Mouse (Mus musculus): Measurements from ENCODE around the gene Prpf31.
A peak's percentile ranks its signal among the peaks of the same experiment; 100 is the strongest.

The Prpf31 gene

DNA sequence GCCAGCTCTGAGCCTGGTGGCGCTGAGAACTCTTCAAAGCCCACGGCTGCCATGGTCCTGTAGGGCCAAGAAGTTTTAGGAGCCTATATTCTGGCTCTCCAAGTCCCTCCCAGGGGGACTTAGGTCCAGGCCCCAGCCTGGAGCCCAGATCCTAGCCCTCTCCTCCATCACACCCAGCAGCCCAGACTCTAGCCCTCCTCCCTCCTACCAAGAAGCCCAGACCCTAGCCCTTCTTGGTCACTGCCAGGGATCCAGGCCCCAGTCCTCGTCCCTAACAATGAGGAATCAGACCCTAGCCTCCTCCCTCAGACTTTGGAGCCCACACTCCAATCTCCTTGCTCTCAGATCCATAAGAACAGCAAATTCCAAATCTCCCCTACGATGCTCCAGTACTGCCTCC lies 755 bp upstream of the Prpf31 start:
- no peak for DNase-seq (ENCODE audit: low spot score)

DNA sequence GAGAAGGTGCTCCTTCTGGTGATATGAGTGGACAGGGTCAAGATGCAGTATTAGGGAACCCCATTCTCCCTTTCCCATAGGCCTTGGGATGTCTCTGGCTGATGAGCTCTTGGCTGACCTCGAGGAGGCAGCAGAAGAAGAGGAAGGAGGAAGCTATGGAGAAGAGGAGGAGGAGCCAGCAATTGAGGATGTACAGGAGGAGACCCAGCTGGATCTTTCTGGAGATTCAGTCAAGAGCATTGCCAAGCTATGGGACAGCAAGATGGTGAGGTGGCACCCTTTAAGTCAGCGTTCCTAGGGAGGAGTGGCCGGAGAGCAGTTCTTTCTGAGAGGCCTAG lies 662 bp downstream of the Prpf31 start:
- DNase-seq (ENCODE audit: low spot score), result no peak

DNA sequence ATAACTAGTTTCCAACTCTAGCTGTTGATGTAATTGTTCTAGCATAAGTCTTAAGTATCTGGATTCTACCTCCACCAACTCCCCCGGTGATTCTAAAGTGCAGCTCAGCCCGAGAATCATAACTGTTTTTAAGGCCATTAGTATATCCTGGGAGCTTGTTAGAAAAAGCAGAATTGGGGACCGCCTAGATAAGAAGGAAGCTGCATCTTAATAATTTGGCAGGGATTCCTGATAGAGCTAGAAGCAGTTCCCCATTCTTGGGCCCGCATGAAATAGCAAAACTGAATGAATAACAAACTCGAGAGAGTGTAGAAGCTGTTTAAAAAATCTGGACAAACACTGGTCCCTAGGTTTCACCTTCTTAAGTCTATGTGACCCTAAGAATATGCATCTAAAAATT lies 13.6 kb downstream of the Prpf31 start:
- DNase-seq (ENCODE audit: low spot score), result no peak

DNA sequence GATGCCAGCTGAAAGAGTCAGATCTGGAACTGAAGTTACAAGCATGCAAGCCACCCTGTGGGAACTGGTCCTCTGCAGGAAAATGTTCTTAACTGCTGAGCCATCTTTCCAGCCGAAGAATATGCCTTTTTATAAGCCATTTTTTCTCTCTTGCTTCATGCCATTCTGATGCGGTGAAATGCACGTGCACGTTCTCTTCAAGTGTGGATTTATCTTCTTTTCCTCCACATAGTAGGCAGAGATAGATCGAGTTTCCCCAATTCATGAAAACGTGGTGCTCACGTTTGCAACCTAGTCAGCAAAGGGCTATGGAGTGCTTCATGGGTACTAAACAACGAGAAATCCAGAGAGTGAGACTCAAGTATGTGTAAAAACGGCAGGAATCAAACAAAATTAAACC lies 14.1 kb downstream of the Prpf31 start:
- no peak for DNase-seq (ENCODE audit: low spot score)

DNA sequence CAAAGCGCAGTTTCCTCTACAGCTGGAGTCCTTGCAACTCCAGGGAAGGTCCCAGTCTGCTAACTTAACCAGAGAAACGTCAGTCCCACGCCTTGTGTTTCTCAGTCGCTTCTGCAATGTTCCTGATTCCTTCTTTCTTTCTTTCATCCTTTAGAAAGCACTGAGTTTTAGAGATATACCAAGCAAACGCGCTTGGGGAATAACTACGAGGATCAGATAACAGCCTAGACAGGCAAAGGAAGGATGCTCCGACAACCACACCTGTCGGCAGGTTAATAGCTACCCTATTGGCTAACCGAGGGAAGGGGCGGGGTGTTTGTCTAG lies 14.5 kb downstream of the Prpf31 start:
- DNase-seq (ENCODE audit: low spot score), result no peak

DNA sequence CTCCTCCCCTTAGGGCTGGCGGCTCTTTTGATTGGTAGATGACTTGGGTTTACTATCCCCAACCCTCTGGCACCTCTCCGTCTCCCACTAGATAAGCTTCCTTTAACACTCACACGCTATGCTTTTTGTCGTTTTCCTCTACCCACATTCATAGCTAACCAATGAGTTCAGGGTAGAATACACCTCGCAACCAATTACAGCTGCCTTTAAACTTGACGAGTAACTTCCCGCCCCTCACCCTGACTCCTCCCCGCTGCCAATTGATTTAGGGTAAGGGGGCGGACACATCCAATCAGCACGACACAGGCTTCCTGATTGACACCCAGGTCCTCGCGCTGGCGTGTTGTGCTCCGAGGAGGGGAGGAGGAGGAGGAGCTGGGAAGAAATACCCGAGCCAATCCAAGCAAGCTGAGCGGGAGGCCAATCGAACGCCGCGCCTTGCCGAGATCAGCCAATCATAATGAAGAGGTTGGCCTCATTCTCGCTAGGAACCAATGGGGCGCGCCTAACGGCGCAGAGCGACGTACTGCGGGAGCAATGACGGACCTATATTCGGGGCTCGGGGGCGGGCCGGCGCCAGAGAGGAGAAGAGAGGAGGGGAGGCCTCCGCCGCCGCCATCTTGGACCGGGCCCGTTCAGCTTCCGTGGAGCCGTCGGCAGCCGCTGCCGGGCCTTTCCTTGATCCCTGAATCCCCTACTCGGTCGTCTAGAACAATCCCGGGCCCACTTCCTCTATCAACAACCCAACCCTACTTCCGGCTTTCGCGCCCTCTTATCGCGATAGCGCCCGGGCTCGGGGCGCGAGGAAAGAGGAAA lies 15.1 kb downstream of the Prpf31 start, which contains the start of gene Cnot3:
Cnot3 (plus strand) TSS at position 597 of the 816 bp plus-strand sequence.
- DNase-seq (ENCODE audit: low spot score), result peak; percentile 99

DNA sequence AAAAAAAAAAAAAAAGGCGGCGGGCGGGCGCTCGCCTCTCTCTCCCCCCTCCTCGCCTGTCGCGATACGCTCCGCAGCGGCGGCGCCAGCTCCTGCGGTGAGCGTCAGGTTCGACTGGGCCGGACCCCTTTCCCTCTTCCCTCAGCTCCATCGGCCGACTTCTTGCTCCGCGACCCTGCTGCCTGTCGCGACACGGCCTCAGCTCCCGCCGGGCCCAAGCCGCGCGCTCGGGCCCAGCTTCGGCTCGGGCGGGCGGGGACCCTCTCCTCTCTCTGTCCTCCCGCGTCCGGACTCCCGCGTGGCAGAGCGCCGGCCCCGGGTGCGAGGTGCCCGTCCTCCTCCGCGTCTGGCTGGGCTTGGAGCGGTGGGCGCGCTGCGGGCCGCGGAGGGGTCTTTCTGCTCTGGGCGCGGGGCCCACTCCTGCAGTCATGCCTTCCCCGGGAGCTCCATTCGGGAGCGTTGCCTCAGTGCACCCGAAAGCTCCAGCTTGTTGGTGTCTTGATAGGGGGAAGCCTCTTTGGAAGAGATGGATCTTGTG lies 15.8 kb downstream of the Prpf31 start:
- DNase-seq (ENCODE audit: low spot score), result peak; percentile 20

DNA sequence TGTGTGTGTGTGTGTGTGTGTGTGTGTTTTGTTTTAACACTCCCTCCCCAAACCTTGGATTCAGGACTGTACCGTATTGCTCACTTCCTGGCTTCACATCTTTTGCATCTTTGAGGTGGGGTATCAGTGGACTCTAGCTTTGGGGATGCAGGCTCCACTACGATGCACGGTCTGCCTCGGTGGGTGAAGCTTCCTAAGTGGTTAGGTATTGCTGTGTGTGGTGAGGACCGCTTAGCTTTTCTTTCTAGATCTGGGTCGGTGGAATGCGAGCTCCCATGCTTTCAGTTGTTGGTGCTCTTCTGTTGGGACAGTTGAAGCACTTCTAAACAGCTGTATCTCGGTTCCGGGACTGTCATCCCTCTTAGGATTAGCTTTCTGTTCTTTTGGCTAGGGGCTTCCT lies 16.4 kb downstream of the Prpf31 start:
- DNase-seq (ENCODE audit: low spot score), result no peak

DNA sequence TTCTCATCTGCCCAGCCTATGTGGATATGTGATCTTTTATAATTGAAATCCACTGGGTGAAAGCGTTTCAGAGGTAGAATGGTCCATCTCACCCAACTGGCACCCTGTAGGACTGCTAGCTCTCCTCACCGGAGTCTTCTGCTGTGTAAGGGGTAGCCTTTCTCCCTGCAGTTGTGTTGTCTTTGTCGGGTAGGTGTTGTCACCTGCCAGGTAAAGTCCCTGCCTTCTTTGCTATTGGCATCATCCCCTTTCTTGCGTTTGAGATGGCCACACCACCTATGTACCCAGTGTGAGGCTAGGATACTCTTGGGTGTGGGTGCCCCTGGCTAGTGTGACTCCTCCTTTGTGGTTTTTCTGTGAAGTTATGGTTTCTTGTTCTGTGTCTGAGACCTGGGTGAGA lies 16.9 kb downstream of the Prpf31 start:
- DNase-seq (ENCODE audit: low spot score), result no peak

DNA sequence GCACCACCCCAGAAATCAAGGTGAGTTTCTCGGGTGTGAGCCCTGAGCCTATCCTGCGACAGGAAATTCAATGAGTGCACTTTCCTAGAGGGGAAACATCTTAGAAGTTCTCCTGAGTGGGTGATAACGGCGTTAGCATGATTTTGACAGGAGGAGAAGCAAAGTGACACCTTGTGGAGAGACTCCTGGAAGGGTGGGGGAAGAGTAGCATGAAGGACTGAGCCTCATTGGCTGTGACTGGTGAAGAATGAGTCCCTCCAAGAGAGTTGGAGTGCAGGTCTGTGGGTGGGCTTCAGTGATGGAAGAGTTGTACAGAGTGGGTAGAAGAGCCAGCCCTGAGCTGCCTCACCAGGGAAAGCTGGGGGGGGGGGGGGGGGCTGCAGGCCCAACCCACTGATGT lies 27.2 kb downstream of the Prpf31 start:
- DNase-seq (ENCODE audit: low spot score), result no peak

DNA sequence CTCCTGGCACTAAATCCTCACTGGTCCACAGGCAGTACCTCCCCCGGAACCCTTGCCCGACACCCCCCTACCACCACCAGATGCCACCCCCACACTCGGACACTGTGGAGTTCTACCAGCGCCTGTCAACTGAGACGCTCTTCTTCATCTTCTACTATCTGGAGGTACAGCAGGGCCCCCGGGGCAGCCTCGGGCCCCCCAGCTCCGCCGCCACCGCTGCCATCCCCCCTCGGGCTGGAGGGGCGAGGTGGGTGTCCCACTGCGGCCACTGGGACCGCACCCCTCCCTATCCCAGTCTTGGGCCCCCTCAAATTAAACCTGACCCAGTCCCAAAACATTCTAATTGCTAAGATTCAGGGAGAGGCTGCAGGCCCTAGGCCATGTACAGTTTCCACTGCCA lies 28.8 kb downstream of the Prpf31 start:
- DNase-seq (ENCODE audit: low spot score), result no peak

DNA sequence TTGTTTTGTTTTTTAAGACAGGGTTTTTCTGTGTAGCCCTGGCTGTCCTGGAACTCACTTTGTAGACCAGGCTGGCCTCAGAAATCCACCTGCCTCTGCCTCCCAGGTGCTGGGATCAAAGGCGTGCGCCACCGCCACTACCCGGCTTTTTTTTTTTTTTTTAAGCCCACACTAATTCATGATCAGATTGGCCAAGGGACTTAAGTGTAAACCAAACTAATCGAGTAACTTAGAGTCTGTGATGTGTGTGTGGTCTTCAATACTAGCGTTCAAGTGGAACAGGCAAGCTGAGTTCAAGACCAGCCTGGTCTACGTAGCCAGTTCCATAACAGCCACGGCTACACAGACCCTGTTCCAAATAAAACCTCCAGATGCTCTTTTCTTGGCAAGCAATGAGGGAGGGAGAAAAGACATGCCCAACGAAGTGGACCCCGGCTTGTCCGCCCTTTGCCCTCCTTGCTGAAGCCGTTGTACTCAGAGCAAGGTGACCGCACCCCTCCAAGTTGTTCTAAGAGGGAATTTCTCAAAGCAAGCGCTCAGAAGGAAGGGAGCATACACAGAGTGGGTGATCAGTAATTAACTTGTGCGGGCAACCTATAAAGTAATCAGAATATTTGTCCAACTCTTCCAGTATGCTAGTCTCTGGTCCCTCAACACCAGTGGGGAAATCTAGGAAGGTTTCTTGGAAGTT lies 34.9 kb downstream of the Prpf31 start:
- peak; percentile 55 for DNase-seq (ENCODE audit: low spot score)

DNA sequence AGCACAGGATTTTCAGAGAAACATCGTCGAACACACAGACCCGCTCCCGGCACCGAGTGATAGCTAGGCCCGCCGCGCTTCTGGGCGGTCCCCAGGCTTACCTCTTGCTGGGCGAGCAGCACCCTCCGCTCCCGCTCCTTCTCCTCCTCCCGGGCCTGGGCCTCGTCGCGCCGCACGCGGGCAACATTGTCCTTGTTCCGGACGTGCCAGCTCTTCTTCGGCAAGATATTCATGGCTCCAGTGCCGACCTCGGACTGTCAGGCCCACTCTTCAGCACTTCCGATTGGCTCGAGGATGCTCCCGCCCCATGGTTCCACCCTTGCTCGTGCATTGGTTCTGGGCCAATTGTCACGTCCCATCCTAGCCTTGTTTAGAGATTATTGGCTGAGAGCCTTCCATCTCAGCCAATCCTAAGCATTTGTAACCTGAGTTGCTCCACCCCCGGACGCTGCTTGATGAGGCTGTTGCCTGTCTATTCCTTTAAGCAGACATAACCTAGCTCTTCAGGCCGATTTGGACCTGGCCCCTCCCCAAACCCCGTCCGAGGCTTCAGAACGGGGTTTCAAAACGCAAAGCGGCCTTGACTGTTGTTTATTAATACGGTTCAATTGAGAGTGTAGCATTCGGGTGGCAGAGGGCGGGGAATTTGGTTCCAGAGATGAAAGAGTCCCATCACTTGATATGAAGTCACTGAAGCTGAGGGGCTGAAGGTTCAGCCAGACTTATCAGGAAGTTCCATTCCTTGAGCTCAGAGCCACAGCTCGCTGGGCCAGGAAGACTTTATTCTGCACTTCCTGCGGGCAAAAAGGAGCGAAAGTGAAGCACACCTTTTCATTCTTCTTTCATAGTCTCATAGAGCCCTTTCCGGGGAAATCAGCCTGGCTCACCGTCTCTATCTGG lies 35.7 kb downstream of the Prpf31 start, which contains the start of gene Leng1:
Leng1 (minus strand) TSS at position 626 of the 900 bp plus-strand sequence.
- DNase-seq (ENCODE audit: low spot score), result peak; percentile 98

DNA sequence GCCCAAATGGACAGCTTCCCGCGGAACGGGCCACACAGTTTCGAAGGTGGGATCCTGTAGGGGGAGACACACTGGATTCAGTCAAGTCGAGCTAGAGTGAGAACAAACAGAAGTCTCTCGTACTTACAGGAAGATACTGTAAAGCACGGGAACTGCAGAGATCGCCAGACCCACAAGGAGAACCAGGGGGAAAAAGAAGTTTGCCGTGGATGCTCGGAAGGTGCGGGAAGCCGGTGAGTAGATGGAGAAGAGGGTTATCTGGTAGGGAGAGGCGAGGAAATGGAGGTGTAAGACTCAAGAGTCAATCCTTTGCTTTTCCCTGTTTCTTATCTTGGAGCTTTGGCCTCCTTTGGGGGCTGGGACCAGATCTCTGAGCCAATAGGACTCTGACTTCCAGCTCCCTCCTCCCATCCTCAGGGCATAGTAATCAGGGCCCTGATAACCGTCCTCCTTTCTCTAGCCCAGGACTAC lies 37.2 kb downstream of the Prpf31 start:
- DNase-seq (ENCODE audit: low spot score), result peak; percentile 32

DNA sequence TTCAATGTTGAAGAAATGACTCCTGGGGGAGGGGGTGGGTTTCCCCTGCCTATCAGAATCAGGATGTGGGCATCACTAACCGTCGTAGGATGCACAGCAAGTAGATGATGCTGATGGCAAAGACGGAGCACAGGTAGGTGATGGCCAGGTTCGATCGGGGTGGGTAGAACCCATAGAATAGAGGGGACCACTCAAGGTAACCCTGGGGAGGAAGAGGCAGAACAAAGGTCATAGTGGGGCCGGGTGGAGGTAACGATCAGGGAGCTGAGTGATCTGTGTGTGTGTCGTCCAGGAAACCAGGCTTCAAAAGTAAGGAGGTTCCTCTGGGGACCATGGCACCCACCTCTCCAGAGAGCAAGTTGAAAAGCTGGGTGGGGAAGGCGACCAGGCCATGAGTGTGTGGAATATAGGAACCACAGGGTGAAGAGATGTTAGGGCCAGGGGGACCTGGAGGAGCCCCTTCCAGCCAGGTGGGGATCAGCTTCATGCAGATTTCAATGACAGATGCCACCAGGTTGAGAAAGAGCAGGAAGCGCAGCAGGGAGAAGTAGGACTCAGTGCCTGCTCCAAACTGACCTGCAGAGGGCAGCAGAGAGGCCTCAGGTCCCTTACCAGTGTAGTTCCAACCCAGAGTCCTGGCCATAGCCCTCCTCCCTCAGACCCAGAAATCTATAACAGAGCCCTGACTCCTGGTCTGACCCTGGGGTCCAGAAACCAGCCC lies 44.9 kb downstream of the Prpf31 start:
- DNase-seq (ENCODE audit: low spot score), result peak; percentile 88

DNA sequence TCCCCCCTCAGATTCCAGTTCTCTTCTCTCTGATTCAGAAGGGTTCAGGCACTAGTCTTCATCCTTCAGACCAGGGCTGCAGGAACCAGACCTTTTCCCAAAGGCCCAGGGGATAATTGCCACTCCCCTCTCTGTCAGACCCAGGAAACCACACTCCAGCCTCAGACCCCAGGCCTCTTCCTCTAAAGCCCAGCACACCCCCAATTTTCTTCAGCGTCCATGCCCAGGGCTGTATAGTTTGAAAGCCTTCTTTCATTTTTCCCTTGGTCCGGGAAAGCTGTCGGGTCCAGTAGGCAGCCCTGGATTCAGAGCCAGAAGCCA lies 45.4 kb downstream of the Prpf31 start:
- no peak for DNase-seq (ENCODE audit: low spot score)

DNA sequence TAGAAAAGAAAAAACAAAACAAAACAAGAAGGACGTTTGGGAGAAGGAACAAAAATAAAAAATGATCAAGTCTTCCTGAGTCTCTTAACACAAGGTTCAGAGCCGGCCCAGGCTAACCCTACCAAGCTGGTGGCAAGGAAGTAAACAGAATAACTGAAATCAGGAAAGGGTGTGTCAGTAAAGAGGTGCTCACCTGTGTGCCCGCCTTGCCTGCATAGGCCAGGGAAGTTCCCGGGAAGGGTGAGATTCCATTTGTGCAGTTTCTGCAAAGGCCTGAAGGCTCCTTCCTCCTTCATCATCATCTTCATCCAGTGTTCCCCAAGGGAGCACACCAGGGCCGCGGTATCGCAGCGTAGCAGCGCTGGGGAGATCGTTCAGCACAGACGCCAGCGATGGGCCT lies 46.6 kb downstream of the Prpf31 start:
- no peak for DNase-seq (ENCODE audit: low spot score)

DNA sequence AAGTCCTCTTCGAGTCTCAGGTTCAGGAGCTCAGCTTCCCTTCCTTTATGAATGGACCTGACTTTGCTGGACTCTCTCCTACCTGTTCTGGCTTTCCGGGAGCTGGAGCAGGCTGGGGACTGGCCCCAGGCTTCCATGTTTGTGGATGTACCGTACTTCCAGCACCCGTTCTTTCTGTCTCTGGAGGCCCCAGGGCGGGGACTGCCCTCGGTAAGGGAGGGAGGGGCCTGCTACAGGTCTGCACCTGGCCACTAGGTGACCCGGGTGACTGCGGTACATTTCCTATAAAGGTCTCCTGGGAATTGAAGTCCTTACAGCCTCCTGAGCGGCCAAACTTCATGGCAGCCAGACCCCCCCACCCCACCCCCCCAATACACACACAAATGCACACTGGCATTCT lies 47.6 kb downstream of the Prpf31 start, which contains the start of gene Tmc4:
Tmc4 (minus strand) TSS at position 212 of the 400 bp plus-strand sequence.
- DNase-seq (ENCODE audit: low spot score), result no peak

DNA sequence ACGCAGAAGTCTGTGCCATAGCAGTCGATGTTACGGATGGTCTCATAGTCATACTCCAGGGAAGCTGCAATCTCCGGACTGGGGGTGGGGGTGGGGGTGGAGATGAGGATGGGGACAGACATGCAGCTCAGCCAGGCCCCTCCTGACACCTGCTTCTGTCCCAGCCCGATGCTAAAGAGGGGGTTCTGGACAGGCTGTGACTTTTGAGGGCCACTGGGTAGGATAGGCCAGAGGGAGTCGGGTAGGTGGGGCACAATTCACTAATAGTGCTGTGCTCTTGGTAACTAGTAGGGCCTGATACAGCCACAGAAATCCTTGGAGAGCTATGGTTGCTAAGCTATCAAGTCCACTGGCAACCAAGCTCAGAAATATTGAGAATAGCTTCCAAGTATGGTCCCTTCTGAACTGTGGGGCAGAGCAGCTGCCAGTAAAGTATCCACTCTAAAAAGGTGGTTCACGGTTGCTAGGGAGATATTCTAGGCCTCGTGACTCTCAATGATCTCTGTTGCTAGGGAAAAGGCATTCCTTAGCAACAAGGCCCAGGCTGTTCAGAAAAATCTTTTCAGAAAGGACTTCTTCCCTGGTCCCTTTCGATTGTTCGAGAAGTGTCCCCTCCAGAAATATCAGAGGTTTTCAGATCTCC lies 54.2 kb downstream of the Prpf31 start:
- DNase-seq (ENCODE audit: low spot score), result no peak

DNA sequence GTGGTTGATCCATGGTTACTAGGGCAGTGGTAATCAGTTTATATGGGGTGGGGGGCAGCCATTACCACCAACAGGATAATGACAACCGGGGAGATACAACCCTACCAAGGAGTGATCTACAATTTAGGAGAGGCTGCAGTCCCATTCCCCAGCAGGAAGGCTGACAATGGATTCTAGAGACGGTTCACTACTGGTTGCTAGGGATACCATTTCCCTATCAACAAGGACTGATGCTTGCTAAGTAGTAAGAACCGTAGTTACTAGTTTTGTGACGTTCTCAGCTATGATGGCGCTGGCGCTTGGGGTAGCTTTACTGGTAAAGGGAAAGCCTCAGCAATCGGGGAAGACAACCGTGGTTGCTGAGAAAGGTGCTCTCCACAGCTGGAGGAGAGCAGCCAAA lies 54.9 kb downstream of the Prpf31 start:
- DNase-seq (ENCODE audit: low spot score), result no peak
